Mouse (Mus musculus) intestine, embryonic 14.5 days (tissue): ENCODE measurements around the gene Esf1. TPM values are rescaled to one million over a fixed set of nuclear protein-coding genes. Genes with fewer than 3 reads are reported as not detected.
A peak's percentile ranks its signal among the peaks of the same experiment; 100 is the strongest.
"Not testable (repeated sequence)": the region's sequence is repeated elsewhere in the genome, so short reads cannot be mapped to it uniquely, and the experiment has no call there.

ENCODE experiments used
- ATAC-seq: fragments of 200-750 bp; cut with Nextera tagmentation; replicated peaks from 2 replicates; pipeline ENCODE4 v1.8.0; 2017; ENCODE audit warnings: low read depth, moderate number of reproducible peaks, moderate TSS enrichment, moderate library complexity; ENCODE audit not compliant: low FRiP score, low TSS enrichment
- DNase-seq: peaks from one replicate; pipeline ENCODE4 v3.0.0-alpha.2; 2018; ENCODE audit warnings: low spot score
- H3K27ac ChIP-seq: fragments of 300-500 bp; sonication (generic); 2 replicates; pipeline ENCODE4 v1.5.1; 2014; ENCODE audit warnings: low read depth, mild to moderate bottlenecking, control low read depth
- H3K27me3 ChIP-seq: fragments of 300-500 bp; sonication (generic); replicated peaks from 2 replicates; pipeline ENCODE4 v1.6.1; 2014; ENCODE audit warnings: low read length, control low read depth; ENCODE audit not compliant: control insufficient read depth, insufficient read depth
- H3K36me3 ChIP-seq: fragments of 300-500 bp; sonication (generic); 2 replicates; pipeline ENCODE4 v1.6.1; 2014; ENCODE audit warnings: low read length, control low read depth; ENCODE audit not compliant: control insufficient read depth, insufficient read depth
- H3K4me1 ChIP-seq: fragments of 300-500 bp; sonication (generic); replicated peaks from 2 replicates; pipeline ENCODE4 v1.6.1; 2014; ENCODE audit warnings: low read length, control low read depth, mixed read lengths; ENCODE audit not compliant: control insufficient read depth, insufficient read depth
- H3K4me2 ChIP-seq: fragments of 300-500 bp; sonication (generic); 2 replicates; pipeline ENCODE4 v1.6.1; 2014; ENCODE audit warnings: low read length
- H3K4me3 ChIP-seq: fragments of 300-500 bp; sonication (generic); 2 replicates; pipeline ENCODE4 v1.5.1; 2014; ENCODE audit warnings: low read depth, low read length, control low read depth, mixed read lengths
- H3K9ac ChIP-seq: fragments of 300-500 bp; sonication (generic); 2 replicates; pipeline ENCODE4 v1.6.1; 2014; ENCODE audit warnings: mild to moderate bottlenecking, low read length
- H3K9me3 ChIP-seq: fragments of 300-500 bp; sonication (generic); 2 replicates; pipeline ENCODE4 v1.6.1; 2016; ENCODE audit warnings: low read length, control low read depth; ENCODE audit not compliant: control insufficient read depth
- WGBS: fragments of 180-500 bp; shearing (Covaris S2); extraction: QIAGEN DNeasy Blood & Tissue Kit; methylation state at CpG from one replicate; pipeline ENCODE4 v1.1.7; 2014; 5-methylcytosine and 5-hydroxymethylcytosine counted together
- polyA plus RNA-seq: library from polyadenylated mRNA; unstranded; fragments of >200 nt; fragmentation: Nextera tagmentation; extraction: Ambion mirVana; gene quantifications from 2 replicates; pipeline ENCODE4 v1.2.1, GENCODE M21; 2014

The Esf1 gene
- polyA plus RNA-seq: 25.5 and 26.8 TPM in 2 replicates

DNA sequence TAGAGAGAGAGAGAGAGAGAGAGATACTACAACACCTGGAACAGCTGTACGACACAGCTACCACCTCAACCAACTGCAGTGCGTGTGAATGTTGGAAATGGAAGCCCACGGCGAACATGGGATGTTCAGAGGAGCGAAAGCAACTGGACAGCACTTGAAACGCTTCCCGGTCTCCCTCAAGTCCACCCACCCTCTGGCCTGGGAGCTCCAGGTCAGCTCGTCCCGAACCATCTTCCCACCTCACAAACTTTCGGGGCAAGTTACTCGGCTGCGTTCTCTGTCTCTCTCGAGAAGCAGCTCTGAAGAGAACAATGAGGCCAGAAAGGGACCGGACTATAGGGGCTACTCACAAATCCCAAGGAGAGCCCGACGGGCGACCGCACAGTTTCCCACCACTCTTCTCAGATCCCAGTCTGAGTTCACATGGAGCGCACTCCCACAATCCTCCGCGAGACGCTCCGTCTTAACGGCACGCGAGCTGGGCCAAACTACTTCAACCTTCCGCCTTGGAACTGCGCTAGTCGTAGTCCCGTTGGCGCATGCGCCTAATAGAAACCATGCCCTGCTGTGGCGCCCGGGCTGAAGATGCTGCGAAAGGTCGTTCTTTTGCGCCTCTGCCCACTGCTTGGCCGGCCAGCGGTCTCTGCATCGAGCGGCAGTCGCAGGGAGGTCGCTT, at the start of gene Esf1, which contains the start of gene Ndufaf5:
TSS of gene Esf1 (minus strand) at position 438 of the 676 bp plus-strand sequence.
TSS of gene Ndufaf5 (plus strand) at position 523 of the 676 bp plus-strand sequence.
- H3K4me3 ChIP-seq: peak within 1 kb of the TSS; percentile 100
- peak; percentile 97 for DNase-seq
- H3K27ac ChIP-seq: peak within 1 kb of the TSS; percentile 67
- ATAC-seq: peak; percentile 98
- peaks cover 15% of the 10 kb centered on the region for H3K4me1 ChIP-seq
- H3K27me3 ChIP-seq: no peaks in the 10 kb centered on the region
- H3K9me3 ChIP-seq: no peaks in the 10 kb centered on the region
- under 1% methylated on average over 43 of the region's 43 CpGs for WGBS
- peak within 1 kb of the TSS; percentile 85 for H3K9ac ChIP-seq
- peaks cover 31% of the 10 kb centered on the region for H3K36me3 ChIP-seq
- H3K4me2 ChIP-seq: peak within 1 kb of the TSS; percentile 79

DNA sequence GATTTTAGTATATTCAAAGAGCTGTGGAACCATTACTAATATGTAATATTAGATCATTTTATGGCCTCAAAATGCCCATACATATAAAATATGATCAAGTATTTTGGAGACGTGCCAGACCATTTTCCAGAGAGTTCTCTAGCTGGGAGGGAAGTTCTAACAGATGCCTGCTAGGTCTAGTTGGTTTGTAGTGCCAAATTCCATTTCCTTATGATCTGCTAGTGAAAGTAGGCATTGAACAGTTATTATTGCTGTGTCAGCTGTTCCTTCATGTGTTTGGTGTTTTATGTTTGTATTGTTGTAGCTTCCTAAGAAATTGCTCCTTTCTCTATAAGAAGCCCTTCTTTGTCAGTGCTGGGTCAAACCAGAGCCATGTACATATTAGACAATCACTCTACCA, 45.6 kb upstream of the Esf1 start:
- Histone ChIP-seq H3K27me3 (no peaks in the 10 kb centered on the region), H3K9me3 (no peaks in the 10 kb centered on the region), H3K36me3 (no peaks in the 10 kb centered on the region), H3K9ac (no peak overlapping the region), H3K4me2 (no peak overlapping the region), H3K4me1 (no peaks in the 10 kb centered on the region), H3K27ac (no peak overlapping the region), H3K4me3 (no peak overlapping the region)
- ATAC-seq (no peak), DNase-seq (no peak)
- 69% methylated on average over 1 of the region's 1 CpGs for WGBS

DNA sequence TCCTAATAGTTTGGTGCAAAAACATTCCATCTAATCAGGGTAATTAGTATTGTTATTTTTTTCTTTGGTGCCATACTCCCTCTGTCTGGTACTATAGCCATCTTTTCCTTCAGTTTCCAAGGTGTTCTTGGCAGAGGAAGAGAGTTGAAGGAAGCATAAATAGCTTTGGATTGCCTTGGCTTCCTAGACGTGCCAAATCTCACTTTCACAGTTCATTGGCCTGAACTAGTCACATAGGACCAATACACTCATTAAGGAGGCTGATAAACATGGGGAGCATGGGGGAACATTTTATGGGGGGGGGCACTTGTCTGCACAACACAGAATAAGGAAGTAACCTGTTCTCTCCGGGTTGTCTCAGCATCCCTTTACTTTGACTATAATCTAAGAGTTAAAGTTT, 45.1 kb upstream of the Esf1 start:
- H3K4me3 ChIP-seq: no peak overlapping the region
- H3K4me2 ChIP-seq: no peak overlapping the region
- H3K27ac ChIP-seq: no peak overlapping the region
- 71% methylated on average over 2 of the region's 2 CpGs for WGBS
- no peaks in the 10 kb centered on the region for H3K4me1 ChIP-seq
- H3K9ac ChIP-seq: no peak overlapping the region
- H3K36me3 ChIP-seq: no peaks in the 10 kb centered on the region
- ATAC-seq (no peak), DNase-seq (no peak)
- H3K27me3 ChIP-seq: no peaks in the 10 kb centered on the region
- H3K9me3 ChIP-seq: no peaks in the 10 kb centered on the region

DNA sequence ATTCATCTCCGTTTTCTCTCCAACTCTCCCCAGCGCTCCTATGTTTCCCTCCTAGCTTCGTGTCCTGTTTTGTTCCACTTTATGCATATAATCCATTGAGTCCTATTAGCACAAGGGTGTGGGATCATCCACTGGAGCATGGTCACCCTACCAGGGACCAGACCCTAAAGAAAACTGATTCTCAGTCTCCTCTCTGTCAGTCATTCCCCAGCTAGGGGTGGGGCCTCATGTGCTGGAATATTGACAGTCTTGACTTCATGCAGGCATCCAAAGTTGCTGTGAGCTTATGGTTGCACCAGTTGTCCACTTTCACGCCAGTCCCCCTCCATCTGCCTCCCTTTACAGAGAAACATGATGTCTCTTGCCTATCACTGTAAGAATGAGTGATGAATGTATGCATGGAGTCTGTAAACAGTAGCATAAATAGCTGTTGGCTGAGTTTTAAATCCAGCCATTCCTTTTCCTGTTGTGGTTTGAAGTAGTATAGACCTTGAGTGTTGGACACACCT, 44.2 kb upstream of the Esf1 start:
- no peaks in the 10 kb centered on the region for H3K9me3 ChIP-seq
- no peaks in the 10 kb centered on the region for H3K36me3 ChIP-seq
- H3K27ac ChIP-seq: no peak overlapping the region
- H3K4me2 ChIP-seq: no peak overlapping the region
- H3K4me1 ChIP-seq: no peaks in the 10 kb centered on the region
- H3K4me3 ChIP-seq: no peak overlapping the region
- H3K27me3 ChIP-seq: no peaks in the 10 kb centered on the region
- whole genome bisulfite sequencing: 85% methylated on average over 4 of the region's 4 CpGs
- no peak overlapping the region for H3K9ac ChIP-seq
- ATAC-seq (no peak), DNase-seq (no peak)

DNA sequence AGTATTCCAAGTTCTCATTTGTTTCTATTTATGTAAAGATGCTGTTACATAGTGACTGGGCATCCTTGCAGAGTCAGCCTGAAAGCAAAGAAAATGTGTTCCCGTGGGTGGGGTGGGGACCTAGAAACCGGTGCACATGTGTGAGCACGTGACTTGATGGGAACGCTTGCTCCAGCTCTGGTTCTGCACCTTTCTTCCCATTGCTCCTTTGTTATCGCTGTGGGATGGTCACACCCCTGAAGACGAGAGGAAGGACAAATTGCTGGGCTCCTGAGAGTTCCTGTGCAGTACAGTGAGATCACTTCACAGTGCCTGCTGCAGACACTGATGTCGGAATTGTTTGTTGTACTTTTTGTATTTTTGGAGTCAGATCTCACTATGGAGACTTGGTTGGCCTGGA, 33.4 kb upstream of the Esf1 start:
- H3K27ac ChIP-seq: no peak overlapping the region
- no peak overlapping the region for H3K9ac ChIP-seq
- H3K36me3 ChIP-seq: peaks cover 32% of the 10 kb centered on the region
- H3K4me2 ChIP-seq: no peak overlapping the region
- DNase-seq (no peak), ATAC-seq (no peak)
- H3K4me3 ChIP-seq: no peak overlapping the region
- H3K27me3 ChIP-seq: no peaks in the 10 kb centered on the region
- no peaks in the 10 kb centered on the region for H3K9me3 ChIP-seq
- H3K4me1 ChIP-seq: no peaks in the 10 kb centered on the region
- WGBS: 95% methylated on average over 7 of the region's 7 CpGs

DNA sequence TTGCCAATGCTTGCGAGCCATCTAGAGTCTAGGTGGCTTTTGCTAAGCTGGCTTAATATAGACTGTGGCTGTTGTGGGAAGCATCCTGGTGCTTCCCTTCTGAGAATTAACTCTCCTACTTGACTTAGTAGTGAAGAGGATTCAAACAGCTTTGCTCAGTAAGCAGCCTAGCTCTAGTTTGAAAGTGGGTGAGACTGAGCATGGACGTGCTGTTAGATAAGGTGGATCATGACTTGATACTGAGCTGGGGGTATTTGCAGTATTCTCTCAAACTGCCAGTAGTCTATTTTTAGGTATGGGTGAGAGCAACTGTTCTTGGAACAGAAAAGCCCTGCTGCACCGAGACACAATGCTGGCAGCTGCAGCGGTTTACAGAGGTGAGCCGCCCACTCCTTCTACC, 32.2 kb upstream of the Esf1 start:
- DNase-seq: no peak
- no peaks in the 10 kb centered on the region for H3K27me3 ChIP-seq
- ATAC-seq: no peak
- no peaks in the 10 kb centered on the region for H3K9me3 ChIP-seq
- no peaks in the 10 kb centered on the region for H3K4me1 ChIP-seq
- WGBS: 90% methylated on average over 5 of the region's 5 CpGs
- H3K4me3 ChIP-seq: no peak overlapping the region
- H3K36me3 ChIP-seq: peaks cover 32% of the 10 kb centered on the region
- no peak overlapping the region for H3K4me2 ChIP-seq
- no peak overlapping the region for H3K27ac ChIP-seq
- no peak overlapping the region for H3K9ac ChIP-seq

DNA sequence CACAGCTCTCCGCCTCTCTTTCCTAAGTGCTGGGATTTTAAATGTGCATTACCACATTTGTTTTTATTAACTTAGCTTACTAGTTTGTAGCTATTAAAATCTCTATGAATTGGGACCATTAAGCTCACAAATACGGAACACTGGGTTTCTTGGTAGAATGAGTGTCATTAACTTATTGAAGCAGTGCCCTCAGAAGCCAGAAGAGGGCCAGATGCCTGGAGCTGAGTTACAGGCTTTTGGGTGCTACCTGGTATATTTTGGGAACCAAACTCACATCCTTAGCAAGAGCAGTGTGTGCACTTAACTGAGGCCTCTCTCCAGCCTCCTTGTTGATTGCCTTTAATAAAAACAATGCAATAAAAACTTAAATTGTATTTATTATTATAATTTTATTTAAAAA, 30.3 kb upstream of the Esf1 start:
- H3K9me3 ChIP-seq: no peaks in the 10 kb centered on the region
- H3K9ac ChIP-seq: no peak overlapping the region
- DNase-seq: no peak
- H3K4me2 ChIP-seq: no peak overlapping the region
- no peaks in the 10 kb centered on the region for H3K4me1 ChIP-seq
- no peak overlapping the region for H3K27ac ChIP-seq
- WGBS: 81% methylated on average over 2 of the region's 2 CpGs
- H3K27me3 ChIP-seq: no peaks in the 10 kb centered on the region
- H3K4me3 ChIP-seq: no peak overlapping the region
- peaks cover 34% of the 10 kb centered on the region for H3K36me3 ChIP-seq
- no peak for ATAC-seq

DNA sequence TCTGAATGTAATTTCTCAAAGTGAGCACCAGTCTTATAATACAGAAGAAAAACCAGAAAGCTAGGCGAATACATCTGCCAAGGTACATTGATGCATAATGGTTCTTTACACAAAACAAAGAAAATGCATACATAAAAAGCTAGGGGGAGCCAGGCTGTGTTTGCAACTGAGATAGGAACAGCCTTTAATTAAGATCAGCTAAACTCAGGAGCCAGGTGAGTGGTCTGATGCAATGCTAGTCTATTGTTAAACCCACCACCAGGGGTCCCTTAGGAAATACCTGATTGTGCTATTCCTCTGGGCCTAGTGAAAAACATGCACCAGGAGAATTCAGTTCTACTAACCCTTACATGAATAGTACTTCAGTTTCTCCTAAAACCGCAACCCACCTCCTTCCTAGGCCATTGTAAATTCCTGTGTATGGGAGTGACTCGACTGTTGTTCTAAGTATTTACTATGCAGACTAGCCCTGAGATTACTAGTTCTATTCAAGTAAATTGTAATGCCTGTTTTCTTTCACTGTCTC, 15.4 kb upstream of the Esf1 start:
- not testable (repeated sequence) for H3K4me3 ChIP-seq, H3K4me1 ChIP-seq, H3K27ac ChIP-seq, H3K9me3 ChIP-seq, ATAC-seq, DNase-seq, H3K9ac ChIP-seq, H3K4me2 ChIP-seq, H3K27me3 ChIP-seq
- WGBS: 91% methylated on average over 3 of the region's 3 CpGs
- H3K36me3 ChIP-seq: peaks cover 45% of the 10 kb centered on the region
